Mouse (Mus musculus) thymus, adult 2 months (tissue): ENCODE results near the gene Cryab.

Experiments
- CTCF ChIP-seq: fragments of 200-500 bp; IDR thresholded peaks from 2 replicates; pipeline ENCODE4 v1.5.1; 2012; ENCODE audit warnings: mild to moderate bottlenecking, control low read depth, low read length, moderate library complexity, borderline replicate concordance; ENCODE audit not compliant: control insufficient read depth, poor library complexity, insufficient read depth; ENCODE audit errors: extremely low read depth
- POLR2A ChIP-seq: fragments of 200-500 bp; IDR thresholded peaks from 2 replicates; pipeline ENCODE4 v1.6.1; 2012; ENCODE audit warnings: mild to moderate bottlenecking, low read length, control low read depth, moderate library complexity; ENCODE audit not compliant: control insufficient read depth, poor library complexity, insufficient read depth; ENCODE audit errors: extremely low read depth

GRCm38 (mm10) chr9:50776162-50776760 is 25.1 kb downstream of the Cryab start:
- no peak for TF ChIP-seq POLR2A
- TF ChIP-seq CTCF, result no peak
